Mouse (Mus musculus): Measurements from ENCODE around the gene Olfr648. TPM values are rescaled to one million over a fixed set of nuclear protein-coding genes. Genes with fewer than 3 reads are reported as not detected.
A peak's percentile ranks its signal among the peaks of the same experiment; 100 is the strongest.

Olfr648 gene
- not detected for total RNA-seq (2021)
- long read RNA-seq, experiment 1: 0 reads
- long read RNA-seq, experiment 2: 0 reads

- DNase-seq: no peak
Observed at GRCm38 (mm10) chr7:104183292-104183691, at the start of gene Olfr648. Olfr648 (minus strand) TSS chr7:104183392.

- DNase-seq: peak; percentile 50
Observed at GRCm38 (mm10) chr7:104231203-104231602, 48.0 kb upstream of the Olfr648 start.

GRCm38 (mm10) chr7:104218701-104219569 lies 35.7 kb upstream of the Olfr648 start, which contains the start of gene Trim6:
Trim6 (plus strand) TSS chr7:104218793.
- peak; percentile 89 for DNase-seq

GRCm38 (mm10) chr7:104217881-104218280 lies 34.7 kb upstream of the Olfr648 start:
- DNase-seq: no peak

- no peak for DNase-seq
Observed at GRCm38 (mm10) chr7:104216011-104216535, 32.9 kb upstream of the Olfr648 start.

- no peak for DNase-seq
Observed at GRCm38 (mm10) chr7:104206197-104206596, 23.0 kb upstream of the Olfr648 start.

GRCm38 (mm10) chr7:104199822-104200221 lies 16.6 kb upstream of the Olfr648 start:
- DNase-seq: peak; percentile 79

GRCm38 (mm10) chr7:104195885-104196284 lies 12.7 kb upstream of the Olfr648 start, which contains the start of gene Olfr649:
Olfr649 (minus strand) TSS chr7:104195985.
- no peak for DNase-seq

- no peak for DNase-seq
Observed at GRCm38 (mm10) chr7:104191275-104191674, 8.1 kb upstream of the Olfr648 start.

- no peak for DNase-seq
Observed at GRCm38 (mm10) chr7:104179074-104179473, 4.1 kb downstream of the Olfr648 start.

GRCm38 (mm10) chr7:104178422-104179054 lies 4.7 kb downstream of the Olfr648 start:
- DNase-seq: no peak

GRCm38 (mm10) chr7:104175085-104175484 lies 8.1 kb downstream of the Olfr648 start:
- DNase-seq: no peak

GRCm38 (mm10) chr7:104169634-104170204 lies 13.5 kb downstream of the Olfr648 start:
- DNase-seq: no peak

GRCm38 (mm10) chr7:104167105-104167504 lies 16.1 kb downstream of the Olfr648 start:
- no peak for DNase-seq

- no peak for DNase-seq
Observed at GRCm38 (mm10) chr7:104150456-104150855, 32.7 kb downstream of the Olfr648 start, which contains the start of gene Ubqlnl. Ubqlnl (minus strand) TSS chr7:104150556.

- no peak for DNase-seq
Observed at GRCm38 (mm10) chr7:104143179-104143578, 40.0 kb downstream of the Olfr648 start, which contains the start of gene Ubqln3. Ubqln3 (minus strand) TSS chr7:104143279.

- DNase-seq: no peak
Observed at GRCm38 (mm10) chr7:104137305-104137704, 45.9 kb downstream of the Olfr648 start, which contains the start of gene Olfr643. Olfr643 (minus strand) TSS chr7:104137405.

- DNase-seq: no peak
Observed at GRCm38 (mm10) chr7:104129726-104130125, 53.5 kb downstream of the Olfr648 start, which contains the start of gene Ubqln5. Ubqln5 (minus strand) TSS chr7:104129826.

All from adrenal gland, postnatal 10 days (tissue).